Mouse (Mus musculus): ENCODE measurements around the gene Gfod1.

Gfod1 gene

GRCm38 (mm10) chr13:43265116-43265515 lies 38.9 kb downstream of the Gfod1 start:
- DNase-seq (ENCODE audit: extremely low read depth, low read depth, low spot score): no peak

DNA sequence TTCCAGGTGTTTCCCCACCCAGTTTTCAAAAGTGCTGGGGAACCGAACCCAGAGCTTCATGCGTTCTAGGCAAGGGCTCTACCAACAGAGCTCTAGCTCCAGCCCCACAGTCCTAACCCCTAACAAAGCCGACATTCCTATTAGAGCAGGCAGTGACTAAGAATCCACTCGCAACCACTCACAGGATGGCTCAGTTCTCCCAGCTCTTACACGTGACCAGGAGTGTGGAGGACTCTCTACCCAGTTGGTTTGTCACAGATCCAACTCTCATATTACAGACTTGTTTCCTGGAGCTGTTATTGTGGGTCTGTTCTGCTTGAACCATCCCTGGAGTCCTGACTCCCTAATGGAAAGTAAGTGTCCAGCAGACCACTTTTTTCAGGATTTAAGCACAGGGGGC lies 40.3 kb downstream of the Gfod1 start:
- no peak for DNase-seq (ENCODE audit: extremely low read depth, low read depth, low spot score)

DNA sequence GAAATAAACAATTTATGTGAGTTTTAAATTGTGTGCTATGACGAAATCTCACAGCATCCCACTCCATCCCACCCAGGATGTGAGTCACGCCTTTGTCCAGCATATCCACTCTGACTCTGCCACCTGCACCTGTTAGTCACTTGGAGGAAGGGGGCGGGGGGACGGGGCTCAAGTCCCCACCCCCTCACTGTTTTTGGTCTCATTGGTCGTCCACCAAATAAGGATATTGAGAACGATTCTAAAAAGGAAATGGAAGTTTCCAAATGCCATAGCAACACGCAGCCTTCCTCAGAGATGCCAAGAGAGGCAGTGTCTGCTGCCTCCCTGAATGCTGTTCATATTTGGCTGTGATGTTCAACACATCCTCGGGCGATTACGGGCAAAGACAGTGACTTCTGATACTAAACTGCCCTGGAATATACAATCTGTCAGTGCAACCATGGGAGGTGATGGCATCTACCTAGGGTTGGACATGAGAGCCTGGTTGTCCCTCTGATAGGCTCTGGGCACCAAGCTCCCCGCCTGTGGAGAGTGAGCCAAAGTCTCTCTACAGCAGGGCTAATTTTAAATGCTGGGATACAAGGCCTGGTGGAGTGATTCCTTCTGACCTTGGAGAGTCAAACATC lies 41.7 kb downstream of the Gfod1 start:
- DNase-seq (ENCODE audit: extremely low read depth, low read depth, low spot score): no peak

DNA sequence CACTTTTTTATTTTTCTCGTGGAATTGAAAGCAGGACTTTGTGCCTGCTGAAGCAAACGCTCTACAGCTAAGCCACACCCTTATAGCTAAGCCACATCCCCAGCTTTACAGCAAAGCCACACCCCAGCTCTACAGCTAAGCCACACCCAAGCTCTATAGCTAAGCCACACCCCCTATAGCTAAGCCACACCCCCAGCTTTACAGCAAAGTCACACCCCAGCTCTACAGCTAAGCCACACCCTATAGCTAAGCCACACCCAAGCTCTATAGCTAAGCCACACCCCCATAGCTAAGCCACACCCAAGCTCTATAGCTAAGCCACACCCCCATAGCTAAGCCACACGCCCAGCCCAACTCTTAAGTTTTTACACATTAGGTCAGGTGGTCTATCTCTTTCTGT lies 42.7 kb downstream of the Gfod1 start:
- no peak for DNase-seq (ENCODE audit: extremely low read depth, low read depth, low spot score)

DNA sequence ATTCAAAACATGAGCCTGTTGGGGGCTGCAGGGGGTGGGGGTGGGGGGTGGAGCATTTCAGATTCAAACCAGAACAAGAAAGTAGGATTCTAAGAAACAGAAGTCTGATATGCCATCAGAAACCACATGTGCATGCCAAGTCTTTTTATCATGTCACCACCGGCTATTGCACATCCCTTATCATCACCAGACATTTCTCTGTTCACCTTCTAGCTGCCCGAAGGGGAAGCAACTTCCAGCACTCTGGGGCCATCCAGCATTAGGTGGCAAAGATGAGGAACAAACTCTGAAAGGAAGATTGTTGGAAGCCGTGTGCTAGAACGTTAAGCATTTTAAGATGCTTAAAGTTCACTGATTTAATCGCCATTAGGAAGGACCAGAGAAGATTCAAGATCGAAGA lies 43.2 kb downstream of the Gfod1 start:
- DNase-seq (ENCODE audit: extremely low read depth, low read depth, low spot score): no peak

GRCm38 (mm10) chr13:43256447-43256846 lies 47.5 kb downstream of the Gfod1 start:
- no peak for DNase-seq (ENCODE audit: extremely low read depth, low read depth, low spot score)

GRCm38 (mm10) chr13:43253526-43253925 lies 50.4 kb downstream of the Gfod1 start:
- DNase-seq (ENCODE audit: extremely low read depth, low read depth, low spot score): no peak

DNA sequence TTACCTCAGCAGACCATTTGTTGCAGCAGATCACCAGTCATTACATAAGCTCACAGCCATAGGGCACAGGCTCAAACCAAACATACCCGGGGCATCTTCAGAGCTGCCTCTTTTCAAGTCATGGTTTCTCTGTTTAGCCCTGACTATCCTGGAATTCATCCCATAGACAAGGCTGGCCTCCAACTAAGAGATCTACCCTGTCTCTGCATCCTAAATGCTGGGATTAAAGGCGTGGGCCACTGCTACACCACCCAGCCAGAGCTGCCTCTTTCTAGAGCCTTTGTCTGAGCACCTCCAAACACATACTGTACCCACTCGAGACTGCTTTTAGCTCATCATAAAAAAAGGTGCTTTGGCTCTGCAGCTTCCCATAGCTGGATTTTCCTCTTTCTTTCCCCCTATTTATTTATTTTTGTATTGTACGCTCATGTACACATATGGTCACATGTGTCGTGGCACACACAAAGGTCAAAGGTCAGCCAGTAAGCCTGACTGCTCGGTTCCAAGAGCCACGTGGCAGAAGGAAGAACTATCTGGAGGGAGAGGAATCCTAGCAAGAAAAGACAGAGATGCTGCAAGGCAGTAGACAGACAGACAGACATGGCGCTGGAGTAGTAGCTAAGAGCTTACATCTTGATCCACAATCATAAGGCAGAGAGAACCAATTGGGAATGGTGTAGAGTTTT lies 51.7 kb downstream of the Gfod1 start:
- DNase-seq (ENCODE audit: extremely low read depth, low read depth, low spot score): no peak

GRCm38 (mm10) chr13:43251391-43251790 lies 52.6 kb downstream of the Gfod1 start:
- no peak for DNase-seq (ENCODE audit: extremely low read depth, low read depth, low spot score)

DNA sequence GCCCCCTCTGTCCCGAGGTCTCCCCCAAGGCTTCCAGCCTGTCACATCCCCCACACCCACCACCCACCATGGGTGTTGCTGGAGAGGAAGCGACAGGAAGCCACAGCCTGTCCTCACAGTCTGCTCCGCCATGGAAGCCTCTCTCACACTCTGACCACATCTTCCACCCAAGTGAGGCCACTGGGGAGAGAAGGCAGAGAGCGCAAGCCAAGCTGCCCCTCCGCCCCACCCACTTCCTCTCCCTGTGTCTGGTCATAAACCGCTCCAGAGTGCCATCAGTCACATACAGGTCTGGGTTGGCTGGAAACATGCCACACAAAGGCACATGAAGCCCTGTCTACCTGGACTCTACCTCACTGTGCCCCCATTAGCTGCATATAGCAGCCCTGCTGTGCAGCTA lies 53.3 kb downstream of the Gfod1 start:
- no peak for DNase-seq (ENCODE audit: extremely low read depth, low read depth, low spot score)

DNA sequence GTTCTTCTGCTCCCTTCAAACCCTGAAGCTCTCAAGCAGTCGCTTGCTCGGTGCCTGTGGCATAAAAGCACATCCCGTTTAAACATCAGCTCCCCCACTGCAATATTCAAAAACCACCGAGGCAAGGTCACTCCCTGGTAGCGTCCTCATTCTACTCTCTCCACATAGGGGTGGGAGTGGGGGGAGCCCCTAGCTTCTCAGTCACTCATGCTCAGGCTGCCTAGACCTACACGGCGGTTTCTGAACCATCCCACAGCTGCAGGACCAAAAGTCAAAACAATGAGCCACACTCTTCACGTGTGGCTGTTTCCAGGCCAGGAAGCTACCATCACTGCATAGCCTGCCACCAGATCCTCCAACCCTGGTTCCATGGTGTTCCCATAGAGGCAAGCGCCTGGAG lies 53.9 kb downstream of the Gfod1 start:
- DNase-seq (ENCODE audit: extremely low read depth, low read depth, low spot score): no peak

DNA sequence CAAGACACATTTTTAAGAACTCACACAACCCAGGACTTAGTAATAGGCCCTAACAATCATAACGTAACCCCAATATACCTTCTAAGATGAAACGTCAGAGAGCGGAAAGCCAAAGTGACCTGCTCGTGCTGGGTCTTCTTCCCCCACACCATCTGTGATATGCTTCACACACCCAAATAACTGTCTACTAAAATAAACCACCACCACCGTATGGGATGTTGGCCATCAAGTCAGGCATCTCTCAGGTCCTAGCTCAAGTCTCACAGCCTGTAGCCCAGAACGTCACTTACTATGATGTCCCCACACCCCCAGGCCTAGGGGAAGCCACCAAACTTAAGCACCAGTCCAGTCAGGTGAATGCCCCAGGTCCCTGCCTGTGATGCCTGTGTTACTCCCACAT lies 55.6 kb downstream of the Gfod1 start:
- DNase-seq (ENCODE audit: extremely low read depth, low read depth, low spot score): no peak

DNA sequence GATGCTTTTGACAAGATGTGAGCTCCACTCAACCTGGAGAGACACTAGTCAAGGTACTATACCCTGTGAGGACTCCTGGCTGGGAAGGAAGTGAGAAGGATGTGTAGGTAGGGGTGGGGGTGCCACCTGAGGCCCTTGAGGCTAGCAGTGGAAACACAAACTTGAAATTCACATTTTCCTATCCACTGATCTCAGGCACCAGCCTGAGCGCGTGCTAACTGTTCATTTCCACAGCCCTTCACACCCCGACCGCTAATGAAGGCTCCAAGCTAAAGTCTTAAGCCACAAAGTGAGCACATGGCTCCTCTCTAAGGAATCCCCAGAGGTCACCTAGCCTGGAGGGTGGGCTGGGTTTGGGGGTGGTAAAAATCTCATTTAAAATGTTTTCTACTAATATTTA lies 57.1 kb downstream of the Gfod1 start:
- no peak for DNase-seq (ENCODE audit: extremely low read depth, low read depth, low spot score)

DNA sequence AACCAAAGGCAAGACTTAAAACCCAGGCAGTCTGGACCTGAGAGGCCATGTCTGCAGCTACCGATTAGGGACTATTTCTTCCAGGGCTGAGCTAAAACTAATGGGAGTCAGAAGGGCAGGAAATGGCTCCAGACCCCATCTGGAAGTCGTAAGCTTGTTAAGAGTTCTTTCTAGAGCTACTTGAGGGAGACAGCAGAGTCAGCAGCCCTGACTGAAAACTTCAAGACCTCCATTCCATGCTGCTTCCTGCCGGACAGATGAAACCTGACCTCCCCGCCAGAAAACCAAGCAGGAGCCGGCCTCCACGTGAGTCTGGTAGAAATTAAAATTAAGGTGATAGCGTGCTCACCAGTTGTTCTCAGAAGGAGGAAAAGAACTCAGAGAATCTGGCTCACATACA lies 60.2 kb downstream of the Gfod1 start:
- no peak for DNase-seq (ENCODE audit: extremely low read depth, low read depth, low spot score)

- no peak for DNase-seq (ENCODE audit: extremely low read depth, low read depth, low spot score)
These were observed 60.7 kb downstream of the Gfod1 start for GRCm38 (mm10) chr13:43243240-43243639.

GRCm38 (mm10) chr13:43241750-43242149 lies 62.2 kb downstream of the Gfod1 start:
- DNase-seq (ENCODE audit: extremely low read depth, low read depth, low spot score): no peak

DNA sequence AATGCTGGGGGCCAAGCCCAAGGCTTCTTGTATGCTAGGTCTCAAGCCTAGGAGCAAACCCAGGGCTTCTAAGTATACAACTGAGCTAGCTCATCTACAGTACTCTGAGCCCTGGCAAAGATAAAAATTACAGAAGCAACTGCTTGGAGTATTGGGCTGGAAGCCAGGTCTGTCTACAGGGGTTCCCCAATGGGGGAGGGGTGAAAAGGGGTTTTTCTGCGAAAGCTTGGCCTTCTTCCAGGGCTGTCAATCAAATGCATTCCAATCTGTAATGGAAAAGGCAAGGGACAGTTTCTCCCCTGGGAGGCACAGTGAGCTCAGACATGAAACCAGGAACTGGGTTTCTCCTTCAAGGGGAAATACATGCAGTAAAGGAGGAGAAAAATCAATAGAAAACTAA lies 62.9 kb downstream of the Gfod1 start:
- DNase-seq (ENCODE audit: extremely low read depth, low read depth, low spot score): no peak

- DNase-seq (ENCODE audit: extremely low read depth, low read depth, low spot score): no peak
These were observed 64.2 kb downstream of the Gfod1 start for GRCm38 (mm10) chr13:43239790-43240216.

DNA sequence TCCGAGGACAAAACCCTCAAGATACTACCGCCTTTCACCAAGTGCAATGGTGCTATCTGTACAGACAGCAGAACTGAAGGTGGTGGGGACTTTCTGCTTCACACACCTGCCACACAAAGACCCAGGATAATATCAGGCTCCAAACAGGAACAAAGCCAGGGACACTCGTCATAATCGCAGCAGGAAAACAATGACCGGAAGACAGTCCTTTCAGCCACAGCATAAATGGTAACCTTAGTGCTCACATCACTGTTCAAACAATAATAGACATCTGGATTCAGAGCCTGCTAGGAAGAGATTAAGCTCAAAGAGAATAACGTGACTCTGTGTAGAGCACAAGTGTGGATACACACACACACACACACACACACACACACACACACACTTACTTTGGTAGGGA lies 67.3 kb downstream of the Gfod1 start:
- no peak for DNase-seq (ENCODE audit: extremely low read depth, low read depth, low spot score)

DNA sequence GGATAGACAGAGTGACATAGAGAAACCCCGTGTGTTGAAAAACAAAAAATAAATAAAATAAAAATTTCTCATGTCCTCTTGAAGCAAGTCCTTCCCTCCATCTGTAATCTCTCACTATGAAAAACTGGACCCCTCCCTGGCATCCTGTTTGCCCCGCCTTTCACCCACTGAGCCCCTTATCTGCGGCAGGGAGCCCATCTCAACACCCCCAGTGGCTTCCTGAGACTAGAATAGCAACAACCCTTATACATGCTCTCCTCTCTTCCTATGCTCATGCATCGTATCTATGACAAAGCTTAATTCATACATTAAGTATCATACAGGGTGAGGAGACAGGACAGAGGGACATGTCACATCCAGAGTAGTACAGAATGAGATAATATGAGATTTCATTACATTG lies 68.0 kb downstream of the Gfod1 start:
- no peak for DNase-seq (ENCODE audit: extremely low read depth, low read depth, low spot score)

DNA sequence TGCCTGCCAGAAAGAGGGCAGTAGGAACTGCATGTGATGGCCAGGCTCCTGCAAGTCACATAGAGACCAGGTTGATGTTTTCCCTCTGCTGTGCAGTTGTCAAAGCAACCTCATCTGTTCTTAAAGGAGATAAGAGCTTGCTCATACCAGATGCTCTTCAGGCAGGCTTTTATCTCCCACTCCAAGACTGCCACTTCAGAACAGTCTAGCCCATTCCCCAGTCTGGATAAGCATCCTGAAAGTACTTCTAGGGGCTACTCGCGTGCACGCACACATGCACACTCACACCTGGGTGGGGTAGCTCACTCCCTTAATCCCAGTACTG lies 68.4 kb downstream of the Gfod1 start:
- DNase-seq (ENCODE audit: extremely low read depth, low read depth, low spot score): no peak

- DNase-seq (ENCODE audit: extremely low read depth, low read depth, low spot score): no peak
These were observed 68.9 kb downstream of the Gfod1 start for GRCm38 (mm10) chr13:43234869-43235585.

Measured in fat pad, adult 2 months (tissue).